Comparison of ENCODE assay signal across 14 mouse cellular contexts in genomic region chr2:76050092-76050491, GRCm38 (mm10).
DNase-seq lines count a peak whose midpoint lies in the region; ATAC-seq and TF ChIP-seq lines count a peak whose summit lies in the region.
"Had no signal": no experiment of that assay in that cellular context is flagged by ENCODE, and none has a peak within 500 bp of the region (broad histone marks: within the 10 kb centered on the region; RNA-seq: fewer than 3 reads in every experiment).

No protein-coding gene starts in this region.

- no peak overlapping the region for H3K27ac ChIP-seq in embryonic facial prominence, embryonic 11.5 days (replicated peaks; ENCODE audit: low read depth, low read length)
- H3K27ac ChIP-seq in gastrocnemius, adult 2 months = no peak overlapping the region
- H3K27ac ChIP-seq: limb, embryonic 15.5 days had no signal

- peak overlapping the region; percentile 2; the same call in 1 of the 2 replicates for H3K9ac ChIP-seq in embryonic facial prominence, embryonic 11.5 days (replicated peaks; ENCODE audit: low read length)
- H3K9ac ChIP-seq: limb, embryonic 15.5 days; lung, embryonic 14.5 days had no signal

- H3K36me3 ChIP-seq in E14TG2a.4 (ENCODE audit: insufficient read depth, low read length) = no peaks in the 10 kb centered on the region
- H3K36me3 ChIP-seq in embryonic facial prominence, embryonic 11.5 days (replicated peaks; ENCODE audit: control insufficient read depth, insufficient read depth, low read depth, low read length) = no peaks in the 10 kb centered on the region
- H3K36me3 ChIP-seq: limb, embryonic 15.5 days had no signal

- ATAC-seq in embryonic facial prominence, embryonic 11.5 days (replicated peaks; ENCODE audit: insufficient number of reproducible peaks, low FRiP score, low TSS enrichment, low read depth) = no peak
- ATAC-seq: inflammation-experienced regulatory T-cells, adult 6 months had no signal

- no peak for TF ChIP-seq CTCF in E14TG2a.4 (conservative IDR thresholded peaks at IDR 0.05; ENCODE audit: low read length)
- TF ChIP-seq CTCF in gastrocnemius, adult 2 months (IDR thresholded peaks at IDR 0.05) = no peak

- peaks cover 3% of the 10 kb centered on the region for H3K27me3 ChIP-seq in E14TG2a.4 (ENCODE audit: insufficient read depth, low read length)
- H3K27me3 ChIP-seq in embryonic facial prominence, embryonic 11.5 days (ENCODE audit: control insufficient read depth, insufficient read depth, low read length) = no peaks in the 10 kb centered on the region
- H3K27me3 ChIP-seq: limb, embryonic 15.5 days had no signal

- peaks cover 10% of the 10 kb centered on the region for H3K4me1 ChIP-seq in E14TG2a.4 (replicated peaks; ENCODE audit: low read depth, low read length)
- H3K4me1 ChIP-seq in embryonic facial prominence, embryonic 11.5 days (ENCODE audit: control insufficient read depth, insufficient read depth, low read length) = no peaks in the 10 kb centered on the region
- H3K4me1 ChIP-seq: limb, embryonic 15.5 days had no signal

- H3K4me3 ChIP-seq in E14TG2a.4 (replicated peaks; ENCODE audit: low read length) = peak overlapping the region; percentile 27; the same call in 1 of the 2 replicates
- H3K4me3 ChIP-seq in embryonic facial prominence, embryonic 11.5 days (ENCODE audit: low read depth, low read length) = no peak overlapping the region
- H3K4me3 ChIP-seq in gastrocnemius, adult 2 months = no peak overlapping the region
- H3K4me3 ChIP-seq: erythroblast, embryonic 14.5 days; limb, embryonic 15.5 days had no signal

- peak; percentile 13 for DNase-seq in adrenal gland, adult 8-10 months
- DNase-seq in adrenal gland, adult 18-20 months (ENCODE audit: low spot score in 2 of 2) = no peak
- no peak for DNase-seq in embryonic facial prominence, embryonic 11.5 days (ENCODE audit: low spot score)
- peak; percentile 64 to 81 for DNase-seq in kidney, postnatal 25 days
- no peak for DNase-seq in gastrocnemius, adult 2 months
- no peak for DNase-seq in right cerebral cortex, postnatal 25 days
- no peak for DNase-seq in thymus, postnatal 36 days
- DNase-seq: heart, postnatal 36 days; lung, embryonic 14.5 days; spleen, adult 18-20 months had no signal

- no peaks in the 10 kb centered on the region for H3K9me3 ChIP-seq in E14TG2a.4 (ENCODE audit: low read length)
- H3K9me3 ChIP-seq in embryonic facial prominence, embryonic 11.5 days (replicated peaks; ENCODE audit: control insufficient read depth, low read length) = no peaks in the 10 kb centered on the region
- H3K9me3 ChIP-seq: limb, embryonic 15.5 days had no signal

- H3K4me2 ChIP-seq in embryonic facial prominence, embryonic 11.5 days (ENCODE audit: low read depth, low read length) = no peak overlapping the region
- H3K4me2 ChIP-seq: limb, embryonic 15.5 days; lung, embryonic 14.5 days had no signal

- intact Hi-C loops in gastrocnemius, adult 2 months (cut with DNase I) = no loop called here

- WGBS in embryonic facial prominence, embryonic 11.5 days = 82% methylated on average over 10 of the region's 10 CpGs

Comparison
In these comparisons a context has a peak if more than half of its experiments do, and no peak if none do; other contexts are left out.
1. DNase-seq: peak in adrenal gland, adult 8-10 months (single experiment) and kidney, postnatal 25 days (2 of 2); none in adrenal gland, adult 18-20 months (0 of 2), embryonic facial prominence, embryonic 11.5 days (single experiment), gastrocnemius, adult 2 months (single experiment), right cerebral cortex, postnatal 25 days (single experiment) and thymus, postnatal 36 days (0 of 2).